Mouse (Mus musculus) MEL (cell line): ENCODE data around the gene Bfsp2. TPM values are rescaled to one million over a fixed set of nuclear protein-coding genes. Genes with fewer than 3 reads are reported as not detected.

ENCODE experiments used
- DNase-seq: peaks from one replicate; pipeline ENCODE4 v3.0.0; 2011; ENCODE audit warnings: low read depth, low spot score
- H3K27ac ChIP-seq: 2 replicates; pipeline ENCODE4 v1.5.1; 2012; ENCODE audit warnings: low read depth, mild to moderate bottlenecking, control low read depth, low read length, moderate library complexity; ENCODE audit not compliant: control insufficient read depth
- H3K27me3 ChIP-seq, 2 experiments: fragments of 150-350 bp in 1 of 2; sonication (generic) in 1 of 2; 2 replicates each; pipeline ENCODE4 v1.6.1; 2012; ENCODE audit warnings: low read length in 2 of 2, mild to moderate bottlenecking in 2 of 2, improper control_type of control experiment in 1 of 2, moderate library complexity in 1 of 2; ENCODE audit not compliant: insufficient read depth in 2 of 2, control insufficient read depth in 1 of 2
- H3K36me3 ChIP-seq, 2 experiments: 2 replicates each; pipeline ENCODE4 v1.6.1; 2012 to 2014; ENCODE audit warnings: low read length in 2 of 2, improper control_type of control experiment in 1 of 2, inconsistent platforms in 1 of 2, mild to moderate bottlenecking in 1 of 2; ENCODE audit not compliant: insufficient read depth in 2 of 2, control insufficient read depth in 1 of 2
- H3K4me1 ChIP-seq, 2 experiments: fragments of 150-350 bp in 1 of 2; sonication (generic) in 1 of 2; 2 replicates each; pipeline ENCODE4 v1.6.1; 2012; ENCODE audit warnings: low read length in 2 of 2, improper control_type of control experiment in 1 of 2, mild to moderate bottlenecking in 1 of 2; ENCODE audit not compliant: insufficient read depth in 2 of 2, control insufficient read depth in 1 of 2
- H3K4me3 ChIP-seq, 2 experiments: fragments of 150-350 bp in 1 of 2; sonication (generic) in 1 of 2; 2 replicates each; pipeline ENCODE4 v1.5.1; 2012; ENCODE audit warnings: low read depth in 2 of 2, low read length in 2 of 2, mild to moderate bottlenecking in 2 of 2, moderate library complexity in 2 of 2, control low read depth in 1 of 2, improper control_type of control experiment in 1 of 2; ENCODE audit not compliant: control insufficient read depth in 1 of 2, insufficient read depth in 1 of 2
- H3K79me2 ChIP-seq: 2 replicates; pipeline ENCODE4 v1.6.1; 2012; ENCODE audit warnings: mild to moderate bottlenecking, low read length, moderate library complexity; ENCODE audit not compliant: control insufficient read depth, poor library complexity, insufficient read depth
- H3K9ac ChIP-seq: 2 replicates; pipeline ENCODE4 v1.6.1; 2012; ENCODE audit warnings: low read depth, mild to moderate bottlenecking, control low read depth, low read length, moderate library complexity; ENCODE audit not compliant: control insufficient read depth, poor library complexity, severe bottlenecking
- H3K9me3 ChIP-seq: fragments of 150-350 bp; sonication (generic); replicated peaks from 2 replicates; pipeline ENCODE4 v1.6.1; 2012; ENCODE audit warnings: mild to moderate bottlenecking, low read length, improper control_type of control experiment, moderate library complexity; ENCODE audit not compliant: insufficient read depth
- BHLHE40 ChIP-seq: IDR thresholded peaks from 2 replicates; pipeline ENCODE4 v1.6.1; 2012; ENCODE audit warnings: low read depth, mild to moderate bottlenecking, inconsistent platforms, low read length, improper control_type of control experiment, borderline replicate concordance
- CHD1 ChIP-seq: IDR thresholded peaks from 2 replicates; pipeline ENCODE4 v1.6.1; 2012; ENCODE audit warnings: low read depth, mild to moderate bottlenecking, inconsistent platforms, low read length, improper control_type of control experiment
- E2F4 ChIP-seq: IDR thresholded peaks from 2 replicates; pipeline ENCODE4 v1.6.1; 2011; ENCODE audit warnings: low read depth, low read length, improper control_type of control experiment, borderline replicate concordance
- ELF1 ChIP-seq: IDR thresholded peaks from 2 replicates; pipeline ENCODE4 v1.6.1; 2014; ENCODE audit warnings: low read depth, mild to moderate bottlenecking, inconsistent platforms, low read length, improper control_type of control experiment, moderate library complexity
- GABPA ChIP-seq: IDR thresholded peaks from 2 replicates; pipeline ENCODE4 v1.6.1; 2012; ENCODE audit warnings: low read depth, mild to moderate bottlenecking, inconsistent platforms, low read length, improper control_type of control experiment, moderate library complexity
- HCFC1 ChIP-seq: IDR thresholded peaks from 2 replicates; pipeline ENCODE4 v1.6.1; 2012; ENCODE audit warnings: low read depth, mild to moderate bottlenecking, inconsistent platforms, low read length, improper control_type of control experiment, moderate library complexity
- MAX ChIP-seq: IDR thresholded peaks from 2 replicates; pipeline ENCODE4 v1.6.1; 2011; ENCODE audit warnings: low read length, improper control_type of control experiment
- MYB ChIP-seq: IDR thresholded peaks from 2 replicates; pipeline ENCODE4 v1.6.1; 2011; ENCODE audit warnings: mild to moderate bottlenecking, low read depth, low read length, improper control_type of control experiment
- MYC ChIP-seq: IDR thresholded peaks from 2 replicates; pipeline ENCODE4 v1.6.1; 2011; ENCODE audit warnings: low read depth, mild to moderate bottlenecking, low read length, improper control_type of control experiment, moderate library complexity
- NELFE ChIP-seq: IDR thresholded peaks from 2 replicates; pipeline ENCODE4 v1.6.1; 2011; ENCODE audit warnings: low read depth, low read length, improper control_type of control experiment
- NRF1 ChIP-seq: IDR thresholded peaks from 2 replicates; pipeline ENCODE4 v1.6.1; 2014; ENCODE audit warnings: low read depth, mild to moderate bottlenecking, inconsistent platforms, low read length, improper control_type of control experiment, moderate library complexity; ENCODE audit not compliant: poor library complexity, insufficient read depth, severe bottlenecking
- POLR2A ChIP-seq, 2 experiments: IDR thresholded peaks; 2 replicates each; pipeline ENCODE4 v1.6.1; 2011 to 2012; ENCODE audit warnings: low read length in 2 of 2, mild to moderate bottlenecking in 2 of 2, control low read depth in 1 of 2, improper control_type of control experiment in 1 of 2, low read depth in 1 of 2, moderate library complexity in 1 of 2; ENCODE audit not compliant: control insufficient read depth in 1 of 2, insufficient read depth in 1 of 2, poor library complexity in 1 of 2
- POLR2AphosphoS2 ChIP-seq: IDR thresholded peaks from 2 replicates; pipeline ENCODE4 v1.6.1; 2011; ENCODE audit warnings: low read length, improper control_type of control experiment
- RAD21 ChIP-seq: IDR thresholded peaks from 2 replicates; pipeline ENCODE4 v1.6.1; 2011; ENCODE audit warnings: mild to moderate bottlenecking, low read depth, low read length, improper control_type of control experiment
- RCOR1 ChIP-seq: IDR thresholded peaks from 2 replicates; pipeline ENCODE4 v1.6.1; 2012; ENCODE audit warnings: low read depth, mild to moderate bottlenecking, inconsistent platforms, low read length, improper control_type of control experiment
- SIN3A ChIP-seq: IDR thresholded peaks from 2 replicates; pipeline ENCODE4 v1.6.1; 2012; ENCODE audit warnings: low read length, improper control_type of control experiment, inconsistent platforms
- SMC3 ChIP-seq: IDR thresholded peaks from 2 replicates; pipeline ENCODE4 v1.6.1; 2011; ENCODE audit warnings: low read depth, low read length, improper control_type of control experiment
- TAL1 ChIP-seq: IDR thresholded peaks from 2 replicates; pipeline ENCODE4 v1.6.1; 2012; ENCODE audit warnings: mild to moderate bottlenecking, inconsistent platforms, low read length, moderate library complexity, mixed read lengths
- TCF12 ChIP-seq: IDR thresholded peaks from 2 replicates; pipeline ENCODE4 v1.6.1; 2014; ENCODE audit warnings: low read depth, mild to moderate bottlenecking, inconsistent platforms, low read length, improper control_type of control experiment, moderate library complexity
- UBTF ChIP-seq: IDR thresholded peaks from 2 replicates; pipeline ENCODE4 v1.6.1; 2012; ENCODE audit warnings: low read depth, mild to moderate bottlenecking, inconsistent platforms, low read length, improper control_type of control experiment, moderate library complexity, borderline replicate concordance; ENCODE audit not compliant: insufficient read depth
- USF2 ChIP-seq, 2 experiments: IDR thresholded peaks; 2 replicates each; pipeline ENCODE4 v1.6.1; 2011 to 2012; ENCODE audit warnings: improper control_type of control experiment in 2 of 2, low read length in 2 of 2, borderline replicate concordance in 1 of 2, inconsistent platforms in 1 of 2, low read depth in 1 of 2, mild to moderate bottlenecking in 1 of 2; ENCODE audit not compliant: insufficient read depth in 1 of 2
- ZC3H11A ChIP-seq: IDR thresholded peaks from 2 replicates; pipeline ENCODE4 v1.6.1; 2012; ENCODE audit warnings: low read depth, mild to moderate bottlenecking, inconsistent platforms, low read length, improper control_type of control experiment
- ZNF384 ChIP-seq: IDR thresholded peaks from 2 replicates; pipeline ENCODE4 v1.6.1; 2012; ENCODE audit warnings: low read depth, mild to moderate bottlenecking, inconsistent platforms, low read length, improper control_type of control experiment
- polyA plus RNA-seq, 2 experiments: library from polyadenylated mRNA; stranded (reverse) in 1 of 2; unstranded in 1 of 2; fragments of >175 nt in 1 of 2; fragments of >200 nt in 1 of 2; gene quantifications; 2 replicates each; pipeline versions ENCODE4 v1.2.1 to v1.2.4; 2012; ENCODE audit warnings: low replicate concordance in 2 of 2, low read depth in 1 of 2; ENCODE audit not compliant: insufficient read length in 2 of 2, insufficient read depth in 1 of 2, missing spikeins in 1 of 2
- total RNA-seq: library from RNA; depleted of rRNA; stranded (reverse); fragments of 300-350 nt; gene quantifications from 2 replicates; pipeline ENCODE4 v1.2.3, GENCODE M21; 2012

The Bfsp2 gene
- total and polyA plus RNA-seq, 3 experiments = 0.27 to 2.4 TPM; not detected in 1

DNA sequence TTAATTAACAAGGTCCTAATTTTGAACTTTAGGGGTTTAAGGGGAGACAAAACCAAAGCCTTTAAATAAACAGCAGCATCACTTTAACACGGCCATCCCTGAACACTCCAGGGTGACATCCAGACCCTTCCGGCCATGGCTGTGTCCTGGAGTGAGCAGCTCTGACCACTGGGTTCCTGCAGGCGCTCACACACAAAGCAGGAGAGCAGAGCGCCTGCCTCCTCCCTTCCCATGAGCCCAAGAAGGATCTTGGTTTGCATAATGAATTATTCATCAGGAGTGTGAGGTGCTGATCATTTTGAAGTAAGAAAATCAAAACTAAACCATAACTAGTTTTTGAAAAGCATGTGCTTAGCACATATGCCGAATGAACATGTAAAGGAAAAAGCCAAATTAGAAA, 44.4 kb upstream of the Bfsp2 start:
- TF ChIP-seq ZNF384 (no peak), NELFE (no peak), RCOR1 (no peak), USF2 (IDR thresholded peaks at IDR 0.05; ENCODE audit: borderline replicate concordance in 1 of 2, insufficient read depth in 1 of 2, low read depth in 1 of 2, low read length in 2 of 2) (no peak), MAX (no peak), TCF12 (no peak), POLR2A (IDR thresholded peaks at IDR 0.05; ENCODE audit: control insufficient read depth in 1 of 2, insufficient read depth in 1 of 2, low read depth in 1 of 2, low read length in 2 of 2, poor library complexity in 1 of 2) (no peak)
- no peak overlapping the region for H3K27ac ChIP-seq
- H3K36me3 ChIP-seq = no peaks in the 10 kb centered on the region
- H3K4me3 ChIP-seq = no peak overlapping the region
- no peaks in the 10 kb centered on the region for H3K9me3 ChIP-seq
- H3K79me2 ChIP-seq = no peaks in the 10 kb centered on the region
- H3K9ac ChIP-seq = no peak overlapping the region
- H3K4me1 ChIP-seq = no peaks in the 10 kb centered on the region
- no peaks in the 10 kb centered on the region for H3K27me3 ChIP-seq
- no peak for DNase-seq

DNA sequence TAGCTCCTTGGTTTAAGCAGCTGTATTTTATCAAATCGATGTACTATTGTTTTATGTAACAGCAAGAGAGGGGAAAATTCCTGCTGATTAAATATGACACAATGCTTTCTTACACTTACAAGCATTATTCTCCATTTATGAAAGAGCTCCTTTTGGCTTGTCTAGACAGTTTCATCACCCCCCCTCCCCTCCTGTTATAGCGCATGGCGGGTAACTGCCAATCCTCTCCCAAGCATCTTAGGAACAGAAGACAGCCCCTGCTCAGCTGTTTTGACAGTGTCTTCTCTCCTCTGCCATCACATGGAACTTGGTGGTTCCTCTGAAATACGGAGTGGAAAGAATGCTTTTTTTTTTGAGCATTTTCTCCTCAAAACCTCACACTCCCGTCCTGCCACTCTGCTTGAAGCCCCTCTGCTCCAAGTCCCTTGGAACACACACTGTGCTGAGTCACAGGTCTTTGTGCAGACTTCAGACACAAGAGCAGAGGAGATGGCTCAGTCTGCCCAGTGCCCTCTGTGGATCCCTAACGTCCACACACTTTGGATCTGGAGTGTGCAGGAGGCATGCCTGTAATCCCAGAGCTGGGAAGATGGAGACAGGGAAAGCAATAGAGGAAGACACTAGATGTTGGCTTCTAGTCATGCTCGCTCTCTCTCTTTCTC, 43.7 kb upstream of the Bfsp2 start:
- no peak for DNase-seq
- no peaks in the 10 kb centered on the region for H3K9me3 ChIP-seq
- TF ChIP-seq MYC (no peak), BHLHE40 (no peak), TAL1 (no peak), MYB (no peak), ZC3H11A (no peak), NRF1 (no peak)
- TF ChIP-seq, all 39 proteins: peak for 0
- Histone ChIP-seq H3K9ac (no peak overlapping the region), H3K4me3 (no peak overlapping the region), H3K79me2 (no peaks in the 10 kb centered on the region), H3K4me1 (no peaks in the 10 kb centered on the region), H3K27ac (no peak overlapping the region), H3K36me3 (no peaks in the 10 kb centered on the region), H3K27me3 (no peaks in the 10 kb centered on the region)

DNA sequence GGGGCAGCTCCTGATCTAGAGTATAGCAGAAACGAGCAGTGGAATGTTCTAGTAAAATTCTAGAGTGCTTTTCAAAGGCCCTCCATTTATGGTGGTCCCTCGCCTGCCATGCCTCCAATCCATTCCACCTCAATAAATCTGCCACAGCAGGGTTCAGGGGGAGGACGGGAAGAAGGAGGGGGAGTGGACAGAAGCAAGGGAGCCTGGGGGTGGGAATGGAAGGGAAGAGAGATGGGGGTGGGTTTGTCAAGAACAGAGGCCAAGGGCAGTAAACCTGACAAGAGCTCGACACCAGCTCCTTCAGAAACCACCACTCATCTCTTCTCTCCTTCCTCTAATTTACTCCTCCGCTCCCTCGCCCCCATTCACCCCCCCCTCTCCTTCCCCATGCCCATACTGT, 42.8 kb upstream of the Bfsp2 start:
- Histone ChIP-seq H3K9me3 (no peaks in the 10 kb centered on the region), H3K27ac (no peak overlapping the region), H3K4me1 (no peaks in the 10 kb centered on the region), H3K36me3 (no peaks in the 10 kb centered on the region), H3K79me2 (no peaks in the 10 kb centered on the region), H3K27me3 (no peaks in the 10 kb centered on the region), H3K9ac (no peak overlapping the region), H3K4me3 (no peak overlapping the region)
- DNase-seq = no peak
- TF ChIP-seq USF2 (IDR thresholded peaks at IDR 0.05; ENCODE audit: borderline replicate concordance in 1 of 2, insufficient read depth in 1 of 2, low read depth in 1 of 2, low read length in 2 of 2) = no peak
- TF ChIP-seq POLR2AphosphoS2 = no peak
- no peak for TF ChIP-seq E2F4
- TF ChIP-seq SIN3A = no peak
- TF ChIP-seq ZNF384 = no peak
- TF ChIP-seq ELF1 = no peak
- TF ChIP-seq GABPA = no peak
- TF ChIP-seq SMC3 = no peak
- no peak for TF ChIP-seq HCFC1
- TF ChIP-seq CHD1 = no peak
- TF ChIP-seq RAD21 = no peak
- no peak for TF ChIP-seq UBTF
